Mouse (Mus musculus) heart, adult 18-20 months (tissue): ENCODE results near the gene Hps3. TPM values are rescaled to one million over a fixed set of nuclear protein-coding genes. Genes with fewer than 3 reads are reported as not detected.
A peak's percentile ranks its signal among the peaks of the same experiment; 100 is the strongest.
"Not testable (repeated sequence)": the region's sequence is repeated elsewhere in the genome, so short reads cannot be mapped to it uniquely, and the experiment has no call there.

Source experiments
- DNase-seq, 2 experiments: peaks; one replicate each; pipeline ENCODE4 v3.0.0; 2021 to 2022; ENCODE audit warnings: mixed read lengths in 1 of 2
- total RNA-seq, 2 experiments: library from RNA; stranded (reverse); gene quantifications; 2 replicates each; pipeline ENCODE4 v1.2.3; 2021

Gene Hps3
- total RNA-seq, 2 experiments from 2014 or later: 6.4 to 9.4 TPM

DNA sequence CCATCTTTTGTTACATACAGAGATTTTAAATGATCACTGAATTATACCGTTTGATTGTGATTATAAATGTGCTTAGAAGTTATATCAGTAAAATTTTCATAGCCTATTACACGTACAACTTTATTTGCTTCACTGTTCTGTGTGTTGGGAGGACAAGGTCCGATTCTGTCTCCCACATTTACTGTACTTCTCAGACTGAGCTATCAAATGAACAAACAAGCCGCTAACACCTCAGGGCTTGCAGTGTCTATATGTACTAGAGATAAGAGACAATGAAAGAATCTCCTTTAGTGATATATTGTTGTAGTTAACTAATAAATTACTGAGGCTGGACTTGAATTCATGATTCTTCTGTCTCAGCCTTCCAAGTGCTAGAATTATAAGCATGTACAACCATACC, 27.8 kb downstream of the Hps3 start:
- no peak for DNase-seq

DNA sequence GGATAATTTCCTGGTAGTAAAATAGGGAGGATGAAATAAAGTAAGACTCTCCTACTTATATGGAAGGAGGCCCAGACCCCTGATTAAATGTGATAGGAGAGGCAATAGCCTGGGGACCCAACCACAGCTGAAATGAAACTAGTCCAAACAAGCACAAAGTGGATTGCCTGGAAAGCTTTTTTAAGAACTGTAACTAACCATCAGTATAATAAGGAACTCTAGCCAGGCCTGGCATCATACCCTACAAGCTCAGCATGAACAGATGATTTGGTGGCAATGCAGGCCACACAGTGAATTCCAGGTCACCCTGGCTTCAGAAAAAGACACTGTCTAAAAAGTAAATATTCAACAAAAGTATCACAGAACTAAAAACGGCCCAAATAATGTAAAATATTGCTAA, 29.5 kb downstream of the Hps3 start:
- no peak for DNase-seq

DNA sequence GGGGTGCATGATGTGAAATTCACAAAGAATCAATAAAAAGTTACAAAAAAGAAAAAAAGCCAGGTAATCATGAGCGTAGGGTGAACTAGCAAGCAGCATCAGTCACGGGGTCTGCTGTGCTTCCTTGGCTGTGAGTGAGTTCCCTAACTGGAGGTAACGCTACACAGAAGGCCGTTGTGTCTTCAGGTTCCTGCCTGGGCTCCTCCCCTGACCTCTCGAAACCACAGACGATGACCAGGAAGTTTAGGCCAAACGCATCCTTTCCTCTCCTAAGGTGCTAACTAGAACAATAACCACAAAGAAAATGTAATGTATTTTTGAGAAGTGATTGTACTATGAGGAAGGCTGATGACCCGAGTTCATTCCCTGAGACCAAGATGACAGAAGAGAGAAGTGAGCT, 30.7 kb downstream of the Hps3 start:
- no peak for DNase-seq

DNA sequence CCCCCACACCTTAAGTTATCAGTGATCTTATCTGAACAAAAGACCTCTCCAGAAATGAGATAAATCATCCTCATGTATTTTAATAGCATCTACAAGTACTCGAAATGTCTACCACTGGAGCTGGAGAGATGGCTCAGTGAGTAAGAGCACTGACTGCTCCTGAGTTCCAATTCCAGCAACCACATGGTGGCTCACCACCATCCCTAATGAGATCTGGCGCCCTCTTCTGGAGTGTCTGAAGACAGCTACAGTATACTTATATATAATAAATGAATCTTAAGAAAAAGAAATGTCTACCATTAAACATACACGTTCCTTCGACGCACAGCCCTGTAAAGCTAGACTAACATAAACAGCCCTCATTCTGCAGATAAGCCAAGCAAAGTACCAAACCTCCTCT, 32.3 kb downstream of the Hps3 start:
- DNase-seq: peak; percentile 29 to 59

DNA sequence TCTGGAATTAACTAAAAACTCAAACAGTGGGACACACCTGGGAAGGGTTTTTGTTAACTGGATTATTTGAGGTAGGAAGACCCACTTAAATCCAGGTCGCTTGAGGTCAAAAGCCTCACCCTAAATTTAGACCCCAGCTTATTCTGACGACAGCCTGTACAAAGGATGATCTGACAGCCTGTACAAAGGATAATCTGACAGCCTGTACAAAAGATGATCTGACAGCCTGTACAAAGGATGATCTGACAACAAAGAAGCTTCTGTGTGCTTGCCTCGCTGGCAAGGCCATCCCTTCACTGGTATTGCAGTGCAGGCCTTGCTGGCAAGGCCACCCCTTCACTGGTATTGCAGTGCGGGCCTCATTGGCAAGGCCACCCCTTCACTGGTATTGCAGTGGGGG, 34.3 kb downstream of the Hps3 start:
- no peak for DNase-seq

DNA sequence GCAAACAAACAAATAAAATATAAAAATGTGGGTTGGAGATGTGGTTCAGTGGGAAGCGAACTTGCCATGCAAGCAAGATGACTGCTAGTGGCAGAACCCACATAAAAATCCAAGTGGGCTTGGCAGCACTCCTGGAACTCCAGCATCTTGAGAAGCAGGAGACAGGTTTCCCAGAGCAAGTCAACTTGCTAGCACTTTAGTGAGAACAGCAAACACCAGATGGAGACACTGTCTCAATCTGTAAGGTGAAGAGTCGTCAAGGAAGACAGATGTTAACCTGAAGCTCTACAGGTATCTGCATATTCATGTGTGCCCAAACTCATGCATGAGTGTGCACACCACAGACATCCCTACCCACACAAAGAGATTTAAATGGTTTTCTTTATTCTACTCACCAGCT, 35.6 kb downstream of the Hps3 start:
- DNase-seq: no peak

DNA sequence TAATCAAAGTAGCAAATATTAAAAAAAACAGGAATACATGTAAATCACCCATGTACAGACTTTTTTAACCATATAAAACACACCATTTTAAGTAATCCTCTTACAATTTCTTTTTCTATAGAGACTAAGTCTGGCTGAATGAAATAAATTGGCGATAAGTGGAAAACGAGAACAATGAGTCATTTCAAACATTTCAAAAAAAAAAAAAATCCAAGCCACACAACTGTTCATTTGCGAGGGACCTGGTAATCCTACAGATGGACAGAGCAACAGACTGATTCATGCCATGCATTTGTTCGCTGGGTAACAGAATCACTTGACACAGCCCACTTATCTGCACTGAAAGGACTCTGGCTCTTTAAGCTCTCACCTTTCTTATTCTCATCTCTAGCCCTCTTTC, 42.7 kb downstream of the Hps3 start:
- no peak for DNase-seq

DNA sequence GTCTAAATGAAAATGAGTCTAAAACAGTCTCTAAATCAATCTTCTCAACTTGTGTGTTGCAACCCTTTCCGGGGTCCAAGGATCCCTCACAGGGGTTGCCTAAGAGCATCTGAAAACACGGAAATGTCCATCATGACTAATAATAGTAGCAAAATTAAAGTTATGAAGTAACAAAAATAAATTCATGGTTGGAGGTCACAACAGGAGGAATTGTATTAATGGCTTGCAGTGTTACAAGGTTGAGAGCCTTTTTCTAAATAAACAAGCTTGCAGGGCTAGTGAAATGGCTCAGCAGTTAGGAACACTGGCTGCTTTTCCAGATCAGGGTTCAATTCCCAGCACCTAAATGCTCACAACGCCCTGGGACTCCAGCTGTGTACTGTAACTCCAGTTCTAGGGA, 45.1 kb downstream of the Hps3 start:
- DNase-seq: no peak

DNA sequence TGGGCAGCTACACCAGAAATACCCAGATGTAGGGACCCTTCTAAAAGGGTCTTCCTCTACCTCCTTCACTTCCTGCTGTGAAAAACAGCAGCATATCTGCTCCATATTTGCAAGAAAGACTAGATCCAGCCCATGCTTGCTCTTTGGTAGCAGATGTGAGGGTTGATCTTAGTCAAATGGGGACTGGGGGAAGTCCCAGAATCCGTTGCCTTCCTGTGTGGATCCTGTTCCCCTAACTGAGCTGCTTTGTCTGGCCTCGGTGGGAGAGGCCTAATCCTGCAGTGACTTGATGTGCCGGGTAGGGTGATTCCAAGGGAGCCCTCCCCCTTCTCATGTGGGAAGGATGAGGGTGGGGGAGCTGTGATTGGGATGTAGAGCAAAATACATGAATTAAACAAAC, 49.0 kb downstream of the Hps3 start:
- DNase-seq: no peak

DNA sequence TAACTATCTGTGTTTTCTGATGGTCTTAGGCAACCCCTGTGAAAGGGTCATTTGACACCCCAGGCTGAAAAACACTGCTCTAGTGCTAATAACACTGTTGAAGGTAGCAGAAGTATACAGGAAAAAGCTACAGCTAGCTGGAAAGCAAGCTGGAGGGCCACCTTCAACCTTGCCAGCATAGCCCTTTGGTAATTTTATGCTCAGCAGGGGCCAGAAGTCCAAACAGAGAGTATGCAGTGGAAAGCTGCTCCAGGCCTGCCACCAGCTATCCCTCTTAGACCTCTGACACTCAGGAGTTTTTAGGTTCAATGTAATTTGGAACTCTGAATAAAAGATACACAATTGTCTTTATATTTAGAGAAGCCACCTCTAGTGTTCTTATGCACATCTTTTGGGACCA, 52.3 kb downstream of the Hps3 start:
- no peak for DNase-seq

DNA sequence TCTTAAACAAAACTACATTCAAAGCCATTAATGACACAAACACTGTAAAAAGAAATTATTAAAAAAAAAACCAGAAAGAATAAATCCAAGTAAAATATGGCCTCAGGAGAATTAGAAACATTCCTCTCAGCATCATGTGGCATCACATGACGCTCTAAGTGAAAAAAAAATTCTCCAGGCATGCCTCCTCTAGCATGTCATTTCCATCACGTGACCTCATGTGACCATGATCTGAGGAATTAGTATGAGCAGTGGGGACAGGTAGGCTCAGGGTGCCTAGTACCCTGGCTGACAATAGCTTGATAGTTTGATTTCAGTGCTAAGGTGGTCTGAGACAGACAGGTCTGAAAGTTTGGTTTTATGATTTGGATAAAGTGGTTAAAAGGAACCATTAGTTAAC, 54.0 kb downstream of the Hps3 start:
- DNase-seq: no peak

DNA sequence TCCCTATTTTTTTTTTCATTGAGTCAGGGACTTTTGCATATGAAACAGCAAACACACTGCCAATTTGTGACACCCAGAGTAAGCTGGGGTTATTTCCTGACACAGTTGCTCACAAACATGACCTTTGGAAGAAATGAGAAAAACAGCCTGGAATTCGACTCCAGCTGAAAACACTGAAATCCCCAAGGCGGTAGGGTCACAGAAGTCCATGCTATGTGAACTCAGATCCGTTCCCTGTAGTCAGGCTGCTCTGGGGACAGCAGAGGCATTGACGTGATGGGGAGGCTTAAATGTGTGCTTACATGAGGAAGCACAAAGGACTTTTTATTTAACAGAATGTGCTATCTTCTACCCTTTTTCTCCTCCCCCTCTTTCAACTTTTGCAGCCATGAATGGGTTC, 56.6 kb downstream of the Hps3 start:
- peak; percentile 57 to 82 for DNase-seq

DNA sequence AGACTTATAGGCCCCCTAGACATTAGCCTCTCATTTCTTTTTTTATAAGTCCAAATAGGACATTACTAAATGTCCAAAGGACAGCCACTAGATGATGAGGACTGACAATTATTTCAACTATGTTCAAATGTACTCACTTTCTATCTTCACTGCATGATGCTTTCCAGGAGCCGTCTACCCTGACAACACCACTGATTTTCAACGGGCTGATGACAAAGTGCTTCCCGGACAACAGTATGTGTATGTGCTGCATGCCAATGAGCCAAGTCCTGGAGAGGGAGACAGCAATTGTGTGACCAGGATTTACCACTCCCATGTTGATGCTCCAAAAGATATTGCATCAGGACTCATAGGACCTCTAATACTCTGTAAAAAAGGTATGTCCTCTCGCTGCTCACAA, 69.0 kb downstream of the Hps3 start:
- DNase-seq: no peak

DNA sequence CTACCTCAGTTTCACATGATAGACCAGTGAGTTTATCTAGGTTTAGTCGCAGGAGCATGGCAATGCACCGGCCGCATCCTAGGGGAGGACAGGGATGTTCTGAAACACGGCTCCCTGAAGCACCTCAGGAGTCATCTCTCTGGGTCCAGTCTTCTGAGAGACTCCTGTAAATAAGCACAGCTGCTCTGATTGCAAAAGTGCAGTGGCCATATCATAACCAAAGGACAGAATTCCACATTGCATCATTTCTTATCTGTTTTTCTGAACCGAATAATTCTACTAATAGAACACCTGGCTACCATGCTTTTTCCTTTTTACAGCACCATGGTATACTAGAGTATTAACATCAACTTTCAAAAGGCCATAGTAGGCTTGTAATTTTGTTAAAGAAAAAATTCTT, 69.9 kb downstream of the Hps3 start:
- DNase-seq: no peak

DNA sequence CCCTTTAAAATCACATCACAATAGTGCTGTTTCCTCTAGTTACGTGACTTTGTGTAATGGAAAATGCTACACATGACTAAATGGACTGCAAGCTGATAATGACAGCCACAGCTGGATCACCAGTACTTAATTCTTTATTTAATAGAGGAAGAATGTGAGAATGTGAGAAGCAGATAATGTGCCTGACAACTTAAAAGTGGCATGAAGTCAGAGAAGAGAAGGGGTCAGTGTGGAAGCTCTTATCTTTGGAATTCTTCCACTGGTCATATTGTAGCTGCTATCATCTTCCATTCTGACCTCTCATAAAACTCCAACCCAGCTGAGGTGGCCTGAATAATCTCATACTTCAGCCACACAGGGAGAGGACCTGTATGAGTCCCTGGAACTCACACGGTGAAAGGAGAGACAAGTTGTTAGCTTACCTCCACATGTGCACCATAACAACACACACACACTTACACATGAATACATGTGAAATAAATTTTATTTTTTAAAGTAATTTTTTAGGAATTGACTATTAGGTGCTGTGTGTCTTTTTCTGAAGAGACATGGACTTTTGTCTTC, 70.4 kb downstream of the Hps3 start:
- no peak for DNase-seq

DNA sequence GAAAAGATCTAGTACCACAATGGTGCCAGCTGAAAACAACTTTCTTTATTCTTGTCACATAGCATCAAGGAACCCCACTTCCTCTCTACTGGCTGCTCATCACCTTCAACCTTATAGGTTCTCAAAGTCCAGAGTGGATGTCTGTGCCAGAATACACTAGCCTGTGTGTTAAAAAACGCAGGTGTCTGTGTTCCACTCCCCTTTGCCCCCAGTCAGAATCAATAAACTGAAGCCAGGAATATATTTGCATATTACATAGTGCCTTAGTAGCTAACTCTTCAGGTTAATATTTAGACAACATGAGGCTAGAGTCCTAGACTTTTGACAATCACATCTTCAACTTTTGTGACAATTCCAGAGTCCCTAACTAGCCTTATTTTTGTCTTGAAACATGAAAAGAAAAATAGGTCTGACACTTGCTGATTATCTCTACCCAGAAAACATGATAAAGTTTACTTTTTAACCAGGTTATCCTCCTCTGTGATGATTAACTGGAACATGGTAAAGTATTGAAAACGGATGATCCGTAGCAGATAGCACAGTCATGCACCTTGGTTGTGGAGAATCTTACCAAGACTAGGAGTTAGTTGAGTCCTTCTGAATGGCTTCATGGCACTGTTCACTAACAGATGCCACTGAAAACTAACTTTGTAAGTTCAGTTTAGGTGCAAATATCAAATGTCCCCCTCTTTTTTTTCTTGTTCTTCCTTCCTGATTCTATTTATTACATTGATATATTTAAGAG, 72.2 kb downstream of the Hps3 start:
- DNase-seq: no peak

DNA sequence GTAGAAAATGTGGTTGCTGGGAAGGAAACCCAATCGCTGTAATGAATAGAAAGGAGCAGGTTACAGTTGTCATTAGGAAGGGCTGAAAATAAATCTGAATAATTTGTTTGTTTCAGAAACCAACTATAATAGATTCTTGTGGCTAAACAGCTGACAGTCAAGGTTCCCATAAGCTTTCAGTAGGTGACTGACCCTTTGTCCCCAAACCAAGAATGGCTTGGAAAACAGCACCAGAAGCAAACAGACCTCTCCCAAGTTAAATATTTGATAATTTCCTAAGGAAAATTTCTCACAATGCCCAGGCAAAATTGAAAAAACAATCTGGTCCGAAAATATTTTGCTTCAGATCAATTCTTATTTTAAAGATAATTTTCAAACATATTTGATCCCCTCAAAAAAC, 73.8 kb downstream of the Hps3 start:
- DNase-seq: no peak

DNA sequence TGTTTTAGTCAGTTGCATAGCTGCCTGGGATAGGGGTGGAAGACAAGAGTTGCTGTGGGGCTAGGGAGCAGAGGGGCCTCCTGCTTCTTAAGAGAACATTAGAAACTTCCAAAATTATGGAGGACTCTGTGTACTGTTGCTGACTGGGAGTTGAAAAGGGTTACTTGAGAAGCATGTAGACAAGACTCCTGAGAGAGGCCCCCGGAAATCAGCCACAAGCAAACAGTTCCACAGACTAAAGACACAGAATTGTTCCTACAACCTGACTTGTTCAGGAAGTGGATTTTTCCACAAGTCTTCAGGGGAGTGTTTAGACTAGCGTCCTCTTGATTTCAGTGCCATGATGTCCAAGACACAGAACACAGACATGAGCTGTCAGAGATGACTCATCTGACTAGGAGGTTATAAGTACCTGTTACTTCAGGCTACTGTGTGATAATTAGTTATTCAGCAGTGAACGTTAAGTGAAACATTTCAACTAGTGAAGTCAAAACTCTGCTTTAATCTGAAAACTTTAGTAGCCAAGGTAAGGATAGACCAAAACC, 74.5 kb downstream of the Hps3 start:
- DNase-seq: no peak

DNA sequence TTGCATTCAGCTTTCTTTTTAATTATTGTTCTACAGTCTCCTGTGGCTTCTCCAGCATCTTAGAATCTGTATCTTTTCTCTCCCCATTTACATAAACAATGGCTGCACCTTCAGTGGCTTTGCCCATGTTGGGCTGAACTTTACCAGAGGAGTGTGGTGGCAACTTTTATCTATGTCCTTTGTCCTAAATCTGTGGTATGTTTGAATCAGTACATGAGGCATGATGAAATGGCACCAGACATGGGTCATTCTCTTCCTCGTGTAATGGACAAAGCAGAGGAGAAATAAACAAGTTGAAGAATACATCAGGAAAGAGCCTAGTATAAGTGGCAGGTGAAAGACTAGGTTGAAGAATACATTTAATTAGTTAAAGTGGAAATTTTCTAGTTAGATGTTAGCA, 76.1 kb downstream of the Hps3 start:
- DNase-seq: no peak

DNA sequence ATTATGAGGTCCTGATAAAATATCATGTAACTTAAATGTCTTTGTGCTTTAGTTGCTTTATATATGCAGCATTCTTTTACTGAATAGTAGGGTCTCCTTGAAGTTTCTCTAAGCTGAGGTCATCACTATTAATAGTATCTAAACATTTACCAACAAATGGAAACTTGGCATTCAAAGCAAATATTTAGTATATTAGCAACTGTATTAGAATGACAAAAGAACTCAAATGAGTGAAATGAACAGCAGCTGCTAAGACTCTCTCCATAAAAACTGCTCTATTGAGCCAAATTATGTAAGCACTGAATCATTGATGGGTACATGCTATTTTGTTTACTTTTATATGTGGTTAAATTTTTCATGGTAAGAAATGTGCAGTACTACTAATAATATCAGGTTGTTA, 77.1 kb downstream of the Hps3 start:
- DNase-seq: no peak

DNA sequence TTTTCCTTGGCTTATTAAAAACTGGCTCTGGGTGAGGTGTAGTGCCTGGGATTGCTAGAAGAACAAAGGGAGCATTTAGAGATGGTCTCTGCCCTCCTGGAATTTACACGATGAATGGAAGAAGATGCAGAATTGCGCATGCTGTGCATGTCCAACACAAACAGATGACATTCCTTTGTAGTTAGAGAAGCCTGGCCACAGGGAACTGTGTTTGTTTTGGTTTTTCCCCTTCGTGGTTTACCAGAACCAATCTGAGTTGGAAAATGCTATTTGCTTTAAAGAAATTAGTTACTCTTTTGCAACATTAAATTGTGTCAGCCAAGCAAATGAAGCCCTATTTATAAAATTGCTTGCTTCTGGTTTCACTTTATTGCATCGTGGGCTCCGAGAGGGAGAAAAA, 78.2 kb downstream of the Hps3 start, which contains the start of gene Cp:
Gene Cp (plus strand): TSS at position 170 of the 400 bp plus-strand sequence.
- DNase-seq: peak; percentile 64 to 69

DNA sequence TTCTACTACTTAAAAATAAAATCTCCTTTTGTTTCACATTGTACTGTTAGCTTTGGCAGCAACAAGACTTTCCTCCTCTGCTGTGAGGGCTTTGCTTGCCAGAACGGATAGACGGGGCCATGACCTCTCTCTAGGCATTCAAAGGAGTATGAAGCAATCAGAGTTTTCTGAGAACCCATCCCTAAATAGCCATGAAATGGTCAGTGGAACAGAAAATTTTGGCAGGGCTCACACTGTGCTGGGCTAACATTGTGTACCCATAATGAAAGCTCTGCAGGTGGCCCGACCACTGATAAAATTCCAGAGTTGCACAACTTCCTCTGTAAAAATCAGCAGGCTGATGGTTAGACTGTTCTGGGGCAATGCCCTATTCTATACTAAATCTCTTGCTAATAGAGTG, 81.2 kb downstream of the Hps3 start:
- peak; percentile 91 to 96 for DNase-seq

DNA sequence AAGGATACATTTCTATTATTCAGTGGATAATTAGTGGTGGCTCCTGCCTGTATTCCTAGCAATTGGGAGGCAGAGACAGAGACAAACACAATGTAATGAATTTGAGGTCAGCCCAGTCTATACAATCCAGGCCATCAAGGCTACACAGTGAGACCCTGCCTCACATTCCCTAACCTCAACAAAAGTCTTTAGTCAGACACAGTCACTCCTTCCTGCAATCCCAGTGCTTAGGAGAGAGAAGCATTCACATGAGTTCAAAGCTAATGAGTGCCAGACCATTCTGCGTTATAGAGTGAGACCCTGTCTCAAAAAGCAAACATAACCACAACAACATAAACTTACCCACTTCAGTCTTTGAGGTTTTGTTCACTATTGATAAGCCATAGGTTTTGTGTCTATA, 81.7 kb downstream of the Hps3 start:
- no peak for DNase-seq

DNA sequence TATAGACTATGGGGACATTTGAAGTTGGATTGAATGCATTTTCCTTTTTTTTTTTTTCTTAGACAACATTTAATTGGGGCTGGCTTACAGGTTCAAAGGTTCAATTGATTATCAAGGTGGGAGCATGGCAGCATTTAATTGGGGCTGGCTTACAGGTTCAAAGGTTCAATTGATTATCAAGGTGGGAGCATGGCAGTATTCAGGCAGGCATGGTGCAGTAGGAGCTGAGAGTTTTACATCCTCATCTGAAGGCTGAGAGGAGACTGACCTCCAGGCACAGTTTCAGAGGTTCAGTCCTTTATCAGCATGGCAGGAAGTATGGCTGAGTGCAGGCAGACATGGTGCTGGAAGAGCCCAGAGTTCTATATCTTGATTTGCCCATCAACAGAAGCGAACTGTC, 85.7 kb downstream of the Hps3 start:
- DNase-seq: not testable (repeated sequence)
